Mouse (Mus musculus): ENCODE results near the gene Bloc1s3.

GRCm38 (mm10) chr7:19456628-19457027, 51.5 kb downstream of the Bloc1s3 start:
- TF ChIP-seq POLR2A (IDR thresholded peaks at IDR 0.05; ENCODE audit: low read depth, low read length) (no peak), CTCF (IDR thresholded peaks at IDR 0.05; ENCODE audit: extremely low read depth, insufficient read length, insufficient replicate concordance, low read depth, low read length) (no peak)

Measured in small intestine, adult 2 months (tissue).